Mouse (Mus musculus): ENCODE measurements around the gene Cacna2d3. TPM values are rescaled to one million over a fixed set of nuclear protein-coding genes. Genes with fewer than 3 reads are reported as not detected.

The Cacna2d3 gene
- polyA plus RNA-seq, 1 experiment, result 0.22 TPM

DNA sequence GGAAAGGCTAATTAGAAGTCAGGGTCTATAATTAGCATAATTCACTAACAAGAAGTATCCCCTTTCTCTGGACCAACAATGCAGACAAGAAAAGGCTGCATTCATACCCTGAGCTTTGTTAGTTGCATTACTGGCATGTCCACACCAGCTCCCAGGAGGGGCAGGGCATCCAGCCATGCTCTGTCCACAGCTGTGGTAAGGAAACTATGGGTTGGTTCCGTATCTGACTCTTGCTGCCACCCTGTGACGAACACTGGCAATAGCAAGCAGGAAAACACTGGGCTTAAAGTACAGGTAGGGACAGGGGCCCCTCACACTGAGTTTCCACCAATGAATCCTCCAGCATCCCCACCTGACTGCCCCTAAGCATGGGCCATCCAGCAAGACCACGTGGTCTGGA, 25.5 kb downstream of the Cacna2d3 start:
- WGBS, result 4% methylated on average over 3 of the region's 3 CpGs

DNA sequence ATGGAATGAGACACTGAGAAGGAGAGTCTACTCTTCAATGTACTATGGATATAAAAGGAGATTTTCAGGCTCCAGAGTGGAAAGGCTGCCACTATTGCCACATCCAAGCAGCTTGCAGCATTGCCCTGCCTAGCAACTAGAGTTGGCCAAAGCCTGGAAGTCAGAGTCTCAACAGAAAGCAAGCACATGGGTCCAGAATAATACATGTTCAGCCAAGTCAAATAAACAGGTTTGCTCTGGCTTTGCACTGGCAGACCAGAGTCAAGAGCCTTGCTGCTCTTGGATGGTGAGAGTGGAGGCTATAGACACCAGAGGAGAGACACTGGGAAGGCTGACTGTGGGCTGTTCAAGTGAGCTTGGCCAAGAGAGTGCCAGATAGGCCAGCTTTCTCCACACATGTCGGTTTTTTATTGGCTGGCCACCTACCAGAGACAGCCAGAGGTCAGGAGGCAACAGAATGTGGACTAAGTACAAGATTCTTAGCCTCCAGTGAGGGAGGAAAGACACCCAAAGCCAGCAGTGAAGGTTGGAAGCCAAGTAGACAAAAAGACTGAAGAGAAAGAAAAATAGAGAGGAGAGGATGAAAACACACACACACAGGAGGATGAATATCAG, 49.1 kb downstream of the Cacna2d3 start:
- 13% methylated on average over 1 of the region's 1 CpGs for WGBS
- DNase-seq, result no peak
- Histone ChIP-seq H3K36me3 (ENCODE audit: control insufficient read depth, insufficient read depth, low read length) (no peaks in the 10 kb centered on the region), H3K27ac (ENCODE audit: insufficient read depth, low read depth, low read length) (no peak overlapping the region), H3K4me1 (ENCODE audit: control insufficient read depth, insufficient read depth, low read length) (no peaks in the 10 kb centered on the region), H3K27me3 (replicated peaks; ENCODE audit: control insufficient read depth, insufficient read depth, low read length) (no peaks in the 10 kb centered on the region; the same call in 1 of the 2 replicates), H3K4me3 (ENCODE audit: insufficient read depth, low read depth, low read length) (no peak overlapping the region)
- TF ChIP-seq POLR2A (IDR thresholded peaks at IDR 0.05; ENCODE audit: low read depth, low read length) (no peak), CTCF (conservative IDR thresholded peaks at IDR 0.05; ENCODE audit: insufficient read depth, insufficient read length, low read depth, low read length) (no peak)

More for the DNA sequence above, 25.5 kb downstream of the Cacna2d3 start:
- H3K4me3 ChIP-seq (ENCODE audit: insufficient read depth, low read depth, low read length), result no peak overlapping the region
- TF ChIP-seq CTCF (conservative IDR thresholded peaks at IDR 0.05; ENCODE audit: insufficient read depth, insufficient read length, low read depth, low read length) (peak; percentile 60), POLR2A (IDR thresholded peaks at IDR 0.05; ENCODE audit: low read depth, low read length) (no peak)
- no peaks in the 10 kb centered on the region for H3K27me3 ChIP-seq (replicated peaks; ENCODE audit: control insufficient read depth, insufficient read depth, low read length)
- no peaks in the 10 kb centered on the region for H3K36me3 ChIP-seq (ENCODE audit: control insufficient read depth, insufficient read depth, low read length)
- H3K4me1 ChIP-seq (ENCODE audit: control insufficient read depth, insufficient read depth, low read length), result no peaks in the 10 kb centered on the region
- DNase-seq, result peak; percentile 32
- H3K27ac ChIP-seq (ENCODE audit: insufficient read depth, low read depth, low read length), result no peak overlapping the region

DNA sequence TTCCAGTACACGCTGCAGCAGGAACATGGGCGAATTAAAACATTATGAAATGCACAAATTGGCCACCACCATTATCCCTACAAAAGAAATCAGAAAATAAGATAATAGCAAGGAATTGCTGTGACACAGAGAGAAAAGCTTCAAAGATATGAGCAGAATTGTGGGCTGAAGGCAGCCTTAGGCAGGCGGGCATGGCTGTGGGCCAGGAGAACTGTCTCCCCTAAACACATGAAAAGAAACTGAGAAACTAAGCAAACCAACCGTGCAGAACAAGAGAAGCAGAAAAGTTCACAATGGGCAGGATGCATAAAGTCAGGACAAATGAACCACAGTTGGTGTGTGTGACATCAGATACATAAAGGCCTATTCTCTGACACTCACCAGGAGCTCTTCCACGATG, 51.8 kb downstream of the Cacna2d3 start:
- no peak for TF ChIP-seq POLR2A (IDR thresholded peaks at IDR 0.05; ENCODE audit: low read depth, low read length)
- TF ChIP-seq CTCF (conservative IDR thresholded peaks at IDR 0.05; ENCODE audit: insufficient read depth, insufficient read length, low read depth, low read length), result no peak
- H3K27ac ChIP-seq (ENCODE audit: insufficient read depth, low read depth, low read length), result no peak overlapping the region

DNA sequence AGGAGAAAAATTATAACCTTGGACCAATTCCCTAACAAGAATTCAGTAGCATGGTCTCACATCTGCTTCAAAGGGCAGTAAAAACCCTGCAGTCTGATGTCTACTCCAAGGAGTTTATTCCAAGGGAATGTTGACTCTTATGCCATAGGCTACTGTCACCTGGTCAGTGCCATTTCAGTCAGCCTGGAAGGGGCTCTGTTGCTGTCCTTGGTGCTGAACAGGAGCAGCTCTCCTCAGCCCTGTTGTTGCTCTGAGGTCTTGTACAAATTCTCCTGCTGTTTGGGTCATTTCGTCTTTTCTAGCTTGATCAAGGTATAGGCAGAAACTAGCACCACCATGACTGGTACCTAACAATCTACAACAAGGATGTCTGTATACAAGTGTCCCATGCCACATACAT, 64.7 kb downstream of the Cacna2d3 start:
- TF ChIP-seq POLR2A (IDR thresholded peaks at IDR 0.05; ENCODE audit: low read depth, low read length) (no peak), CTCF (conservative IDR thresholded peaks at IDR 0.05; ENCODE audit: insufficient read depth, insufficient read length, low read depth, low read length) (no peak)
- no peaks in the 10 kb centered on the region; the same call in 1 of the 2 replicates for H3K27me3 ChIP-seq (replicated peaks; ENCODE audit: control insufficient read depth, insufficient read depth, low read length)
- 42% methylated on average over 1 of the region's 1 CpGs for WGBS
- H3K4me1 ChIP-seq (ENCODE audit: control insufficient read depth, insufficient read depth, low read length), result no peaks in the 10 kb centered on the region
- H3K36me3 ChIP-seq (ENCODE audit: control insufficient read depth, insufficient read depth, low read length), result no peaks in the 10 kb centered on the region
- H3K27ac ChIP-seq (ENCODE audit: insufficient read depth, low read depth, low read length), result no peak overlapping the region
- no peak for DNase-seq
- no peak overlapping the region for H3K4me3 ChIP-seq (ENCODE audit: insufficient read depth, low read depth, low read length)

More for the DNA sequence above, 51.8 kb downstream of the Cacna2d3 start:
- Histone ChIP-seq H3K4me3 (ENCODE audit: insufficient read depth, low read depth, low read length) (no peak overlapping the region), H3K27me3 (replicated peaks; ENCODE audit: control insufficient read depth, insufficient read depth, low read length) (no peaks in the 10 kb centered on the region; the same call in 1 of the 2 replicates), H3K36me3 (ENCODE audit: control insufficient read depth, insufficient read depth, low read length) (no peaks in the 10 kb centered on the region), H3K4me1 (ENCODE audit: control insufficient read depth, insufficient read depth, low read length) (no peaks in the 10 kb centered on the region)
- no peak for DNase-seq
- WGBS, result 65% methylated on average over 5 of the region's 5 CpGs

DNA sequence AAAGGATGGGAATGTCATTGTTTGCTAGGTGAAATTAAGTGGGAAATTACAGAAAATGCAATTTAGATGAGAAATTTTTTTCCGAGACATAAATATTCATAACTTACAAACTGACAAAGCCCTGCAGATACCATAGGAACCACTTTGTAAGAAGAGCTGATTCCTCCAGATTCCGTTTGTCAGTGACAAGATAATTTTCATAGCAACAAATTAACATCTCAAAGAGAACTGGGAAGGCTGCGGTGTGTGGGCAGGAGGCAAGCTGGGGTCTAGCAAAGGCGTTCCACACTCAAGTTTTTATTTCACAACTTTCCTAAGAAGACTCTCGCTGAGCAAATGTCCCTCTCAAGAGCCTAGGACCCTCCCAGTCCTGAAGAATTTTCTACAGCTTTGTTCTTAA, 71.1 kb downstream of the Cacna2d3 start:
- 77% methylated on average over 5 of the region's 5 CpGs for WGBS
- Histone ChIP-seq H3K4me3 (ENCODE audit: insufficient read depth, low read depth, low read length) (no peak overlapping the region), H3K4me1 (ENCODE audit: control insufficient read depth, insufficient read depth, low read length) (no peaks in the 10 kb centered on the region), H3K27me3 (replicated peaks; ENCODE audit: control insufficient read depth, insufficient read depth, low read length) (no peaks in the 10 kb centered on the region; the same call in 1 of the 2 replicates), H3K36me3 (ENCODE audit: control insufficient read depth, insufficient read depth, low read length) (no peaks in the 10 kb centered on the region), H3K27ac (ENCODE audit: insufficient read depth, low read depth, low read length) (no peak overlapping the region)
- DNase-seq, result no peak
- TF ChIP-seq CTCF (conservative IDR thresholded peaks at IDR 0.05; ENCODE audit: insufficient read depth, insufficient read length, low read depth, low read length) (no peak), POLR2A (IDR thresholded peaks at IDR 0.05; ENCODE audit: low read depth, low read length) (no peak)

DNA sequence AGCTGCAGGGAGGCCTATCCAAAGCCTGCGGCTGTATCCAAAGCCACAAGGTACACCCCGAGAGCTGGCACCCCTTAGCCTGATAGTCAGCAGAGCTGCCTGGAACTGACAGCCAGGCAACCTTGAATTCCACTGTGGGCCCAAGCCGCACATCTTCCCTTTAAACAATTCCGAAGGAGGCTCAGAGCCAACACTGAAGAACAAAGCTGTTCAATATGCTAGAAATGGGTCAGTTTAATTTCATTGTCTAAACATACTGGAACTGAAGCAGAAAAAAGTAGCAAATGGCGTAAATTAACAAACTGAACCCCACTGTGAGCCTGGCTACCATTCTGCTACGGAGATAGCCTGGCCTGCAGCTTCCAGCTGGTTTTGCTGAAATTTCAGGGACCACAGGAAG, 72.9 kb downstream of the Cacna2d3 start:
- 84% methylated on average over 6 of the region's 6 CpGs for WGBS
- Histone ChIP-seq H3K27me3 (replicated peaks; ENCODE audit: control insufficient read depth, insufficient read depth, low read length) (no peaks in the 10 kb centered on the region; the same call in 1 of the 2 replicates), H3K4me1 (ENCODE audit: control insufficient read depth, insufficient read depth, low read length) (no peaks in the 10 kb centered on the region), H3K27ac (ENCODE audit: insufficient read depth, low read depth, low read length) (no peak overlapping the region), H3K4me3 (ENCODE audit: insufficient read depth, low read depth, low read length) (no peak overlapping the region), H3K36me3 (ENCODE audit: control insufficient read depth, insufficient read depth, low read length) (no peaks in the 10 kb centered on the region)
- TF ChIP-seq CTCF (conservative IDR thresholded peaks at IDR 0.05; ENCODE audit: insufficient read depth, insufficient read length, low read depth, low read length), result no peak
- TF ChIP-seq POLR2A (IDR thresholded peaks at IDR 0.05; ENCODE audit: low read depth, low read length), result no peak
- DNase-seq, result no peak

DNA sequence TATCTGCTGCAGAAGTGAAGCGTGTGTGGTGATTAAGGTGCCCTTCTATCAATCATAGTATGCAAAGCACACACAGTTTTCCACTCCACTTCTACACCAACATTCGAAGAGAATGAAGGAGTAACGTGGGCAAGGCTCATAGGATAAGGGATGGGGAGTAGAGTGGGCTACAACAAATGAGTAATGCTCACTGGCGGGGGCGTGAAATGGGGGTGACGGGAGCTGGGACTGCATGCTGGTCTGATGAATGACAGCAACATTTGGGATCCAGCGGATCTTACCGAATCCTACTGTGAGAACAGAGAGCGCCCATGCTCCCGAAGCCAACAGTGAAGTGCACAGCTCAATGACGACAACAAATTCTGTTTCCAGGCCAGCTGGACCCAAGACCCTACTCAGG, 76.2 kb downstream of the Cacna2d3 start:
- no peaks in the 10 kb centered on the region for H3K36me3 ChIP-seq (ENCODE audit: control insufficient read depth, insufficient read depth, low read length)

More for the DNA sequence above, 76.2 kb downstream of the Cacna2d3 start:
- Histone ChIP-seq H3K27ac (ENCODE audit: insufficient read depth, low read depth, low read length) (no peak overlapping the region), H3K27me3 (replicated peaks; ENCODE audit: control insufficient read depth, insufficient read depth, low read length) (no peaks in the 10 kb centered on the region), H3K4me3 (ENCODE audit: insufficient read depth, low read depth, low read length) (no peak overlapping the region), H3K4me1 (ENCODE audit: control insufficient read depth, insufficient read depth, low read length) (no peaks in the 10 kb centered on the region)
- no peak for DNase-seq
- WGBS, result 84% methylated on average over 11 of the region's 11 CpGs
- TF ChIP-seq CTCF (conservative IDR thresholded peaks at IDR 0.05; ENCODE audit: insufficient read depth, insufficient read length, low read depth, low read length), result no peak
- no peak for TF ChIP-seq POLR2A (IDR thresholded peaks at IDR 0.05; ENCODE audit: low read depth, low read length)

Measured in kidney, adult 2 months (tissue).